Mouse (Mus musculus) ES-E14 (cell line): Measurements from ENCODE around the gene Marf1. TPM values are rescaled to one million over a fixed set of nuclear protein-coding genes. Genes with fewer than 3 reads are reported as not detected.

ENCODE experiments used
- DNase-seq: peaks from one replicate; pipeline ENCODE4 v3.0.0-alpha.2; 2013; ENCODE audit warnings: low read depth, low spot score
- H3K27ac ChIP-seq: 2 replicates; pipeline ENCODE4 v1.5.1; 2012; ENCODE audit warnings: low read depth, mild to moderate bottlenecking, low read length, moderate library complexity, mixed read lengths; ENCODE audit not compliant: poor library complexity, insufficient read depth, severe bottlenecking
- H3K36me3 ChIP-seq: 2 replicates; pipeline ENCODE4 v1.6.1; 2012; ENCODE audit warnings: mild to moderate bottlenecking, low read length, moderate library complexity, mixed read lengths; ENCODE audit not compliant: control insufficient read depth, poor library complexity, insufficient read depth, severe bottlenecking
- H3K4me1 ChIP-seq, 2 experiments: fragments of 150-350 bp in 1 of 2; sonication (generic) in 1 of 2; 2 replicates each; pipeline ENCODE4 v1.6.1; 2012; ENCODE audit warnings: low read length in 2 of 2, mild to moderate bottlenecking in 1 of 2, mixed read lengths in 1 of 2; ENCODE audit not compliant: control insufficient read depth in 2 of 2, insufficient read depth in 2 of 2, poor library complexity in 1 of 2
- H3K4me3 ChIP-seq, 2 experiments: fragments of 150-350 bp in 1 of 2; sonication (generic) in 1 of 2; 2 replicates each; pipeline ENCODE4 v1.5.1; 2012; ENCODE audit warnings: low read length in 2 of 2, low read depth in 1 of 2, mild to moderate bottlenecking in 1 of 2, mixed read lengths in 1 of 2; ENCODE audit not compliant: insufficient read depth in 1 of 2, poor library complexity in 1 of 2, severe bottlenecking in 1 of 2
- H3K9ac ChIP-seq: 2 replicates; pipeline ENCODE4 v1.6.1; 2012; ENCODE audit warnings: low read depth, mild to moderate bottlenecking, low read length, mixed read lengths; ENCODE audit not compliant: poor library complexity, insufficient read depth, severe bottlenecking
- H3K9me3 ChIP-seq: fragments of 150-350 bp; sonication (generic); 2 replicates; pipeline ENCODE4 v1.6.1; 2012; ENCODE audit warnings: low read depth, mild to moderate bottlenecking, low read length; ENCODE audit not compliant: control insufficient read depth, insufficient read depth
- CHD2 ChIP-seq: IDR thresholded peaks from 2 replicates; pipeline ENCODE4 v1.6.1; 2014; ENCODE audit warnings: mild to moderate bottlenecking, low read depth, low read length, inconsistent platforms
- HCFC1 ChIP-seq: IDR thresholded peaks from 2 replicates; pipeline ENCODE4 v1.6.1; 2012; ENCODE audit warnings: low read length, inconsistent platforms, borderline replicate concordance; ENCODE audit not compliant: insufficient read depth
- MAFK ChIP-seq: IDR thresholded peaks from 2 replicates; pipeline ENCODE4 v1.6.1; 2014; ENCODE audit warnings: mild to moderate bottlenecking, low read depth, low read length, inconsistent platforms; ENCODE audit not compliant: insufficient read depth
- ZC3H11A ChIP-seq: IDR thresholded peaks from 2 replicates; pipeline ENCODE4 v1.6.1; 2012; ENCODE audit warnings: low read depth, mild to moderate bottlenecking, inconsistent platforms, low read length, borderline replicate concordance
- ZNF384 ChIP-seq: IDR thresholded peaks from 2 replicates; pipeline ENCODE4 v1.6.1; 2012; ENCODE audit warnings: low read depth, low read length, inconsistent platforms
- in situ Hi-C, 2 experiments: fragments of 600-800 bp; cut with MboI; formaldehyde crosslinking; loops; one replicate each; pipeline ENCODE4 v1.15.1; 2025; ENCODE audit warnings: low sequenced_read_pairs in 2 of 2, inconsistent platforms in 1 of 2; ENCODE audit not compliant: unreplicated experiment in 2 of 2
- total RNA-seq: library from RNA; depleted of rRNA; stranded (reverse); fragments of 300-350 nt; gene quantifications from 2 replicates; pipeline ENCODE4 v1.2.3, GENCODE M21; 2012

Gene Marf1
- total RNA-seq, 1 experiment: 24.1 TPM

DNA sequence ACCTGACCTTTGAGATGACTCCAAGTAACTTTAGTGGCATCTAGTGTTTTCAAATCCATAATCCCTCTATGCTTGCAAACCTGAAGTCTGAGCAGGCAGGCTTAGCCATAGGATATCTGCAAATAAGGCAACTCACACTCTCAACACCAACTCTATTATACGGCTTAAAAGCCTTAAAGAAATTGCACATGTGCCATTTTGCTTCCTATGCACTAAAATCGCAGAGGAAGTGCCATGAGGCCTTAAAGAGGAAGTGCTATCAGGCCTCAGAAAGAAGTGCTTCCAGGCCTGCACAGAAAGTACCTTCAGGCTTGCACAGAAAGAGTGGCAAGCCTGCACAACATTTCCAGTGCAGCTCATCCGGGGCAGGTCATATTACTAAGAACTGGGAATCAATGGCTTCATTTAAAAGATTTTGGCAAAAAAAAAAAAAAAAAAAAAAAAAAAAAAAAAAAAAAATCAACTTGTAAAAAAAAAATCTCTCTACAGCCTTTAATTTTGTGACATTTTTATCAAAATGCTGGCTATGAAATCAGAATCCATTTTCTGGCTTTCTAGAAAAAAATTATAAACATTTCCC lies 53.4 kb downstream of the Marf1 start:
- peaks cover 23% of the 10 kb centered on the region for H3K36me3 ChIP-seq
- no peak for TF ChIP-seq HCFC1
- TF ChIP-seq MAFK: no peak
- TF ChIP-seq ZNF384: peak; percentile 66
- no peak for TF ChIP-seq ZC3H11A
- TF ChIP-seq CHD2: no peak
- H3K27ac ChIP-seq: no peak overlapping the region
- DNase-seq: no peak
- H3K4me3 ChIP-seq: no peak overlapping the region
- no peaks in the 10 kb centered on the region for H3K9me3 ChIP-seq
- in situ Hi-C loops: no loop called here
- no peaks in the 10 kb centered on the region for H3K4me1 ChIP-seq
- no peak overlapping the region for H3K9ac ChIP-seq

DNA sequence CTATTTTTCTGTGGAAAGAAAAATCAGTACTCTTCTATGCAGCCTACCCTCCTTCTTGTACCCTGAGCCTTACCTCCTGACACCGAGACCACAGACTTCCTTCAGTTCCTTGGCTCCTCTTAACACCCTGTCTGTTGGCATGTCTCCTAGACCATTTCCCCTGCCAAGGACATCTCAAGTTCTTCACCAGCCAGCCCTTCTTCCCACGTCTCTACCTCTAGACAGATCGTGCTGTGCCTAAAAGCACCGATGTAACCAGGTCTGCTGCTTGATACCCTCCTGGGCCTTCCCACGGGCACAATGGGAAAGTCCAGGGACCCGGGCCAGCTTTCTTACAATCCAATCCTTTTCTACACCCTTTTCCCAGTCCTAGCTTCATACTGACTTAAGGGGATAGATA lies 57.3 kb downstream of the Marf1 start:
- H3K36me3 ChIP-seq: peaks cover 3% of the 10 kb centered on the region
- H3K4me1 ChIP-seq: no peaks in the 10 kb centered on the region
- H3K9ac ChIP-seq: no peak overlapping the region
- no peak overlapping the region for H3K4me3 ChIP-seq
- H3K9me3 ChIP-seq: no peaks in the 10 kb centered on the region
- DNase-seq: no peak
- in situ Hi-C loops: no loop called here
- H3K27ac ChIP-seq: no peak overlapping the region
- TF ChIP-seq ZC3H11A (no peak), CHD2 (no peak), HCFC1 (no peak), ZNF384 (no peak), MAFK (no peak)

DNA sequence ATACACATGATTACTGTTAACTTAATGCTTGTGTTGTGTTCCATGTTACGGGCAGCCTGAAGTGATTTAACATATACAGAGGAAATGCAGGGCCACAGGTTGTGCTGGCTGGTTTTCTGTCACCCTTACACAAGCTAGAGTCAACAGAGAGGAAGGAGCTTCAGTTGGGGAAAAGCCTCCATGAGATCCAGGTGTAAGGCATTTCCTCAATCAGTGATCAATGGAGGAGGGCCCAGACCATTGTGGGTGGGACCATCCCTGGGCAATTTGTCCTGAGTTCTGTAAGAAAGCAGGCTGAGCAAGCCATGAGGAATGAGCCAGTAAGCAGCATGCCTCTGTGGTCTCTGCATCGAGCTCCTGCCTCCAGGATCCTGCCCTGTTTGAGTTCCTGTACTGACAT lies 71.4 kb downstream of the Marf1 start:
- DNase-seq: no peak
- Histone ChIP-seq H3K27ac (no peak overlapping the region), H3K36me3 (no peaks in the 10 kb centered on the region), H3K9me3 (no peaks in the 10 kb centered on the region), H3K4me3 (no peak overlapping the region), H3K4me1 (no peaks in the 10 kb centered on the region), H3K9ac (no peak overlapping the region)
- no peak for TF ChIP-seq ZC3H11A
- TF ChIP-seq CHD2: no peak
- no peak for TF ChIP-seq HCFC1
- in situ Hi-C loops: no loop called here

DNA sequence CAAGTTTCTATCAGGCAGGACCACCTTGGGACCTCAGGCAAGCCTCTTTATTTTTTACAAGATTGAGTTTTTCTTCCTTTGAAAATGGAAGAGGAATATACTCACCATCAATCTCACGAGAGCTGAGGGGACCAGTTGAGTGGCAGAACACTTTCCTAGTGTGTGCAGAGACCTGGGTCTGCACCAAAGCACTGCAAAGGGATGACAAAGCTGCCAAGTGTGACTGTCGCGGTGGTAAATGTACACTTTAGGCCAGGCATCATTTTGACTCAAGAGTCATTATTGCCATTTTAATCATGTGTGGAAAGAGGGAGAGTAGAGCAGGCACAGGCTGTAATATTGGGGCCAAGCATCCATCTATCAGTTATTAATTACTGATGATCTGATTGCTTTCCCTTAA lies 73.9 kb downstream of the Marf1 start:
- in situ Hi-C loops: no loop called here
- TF ChIP-seq CHD2 (no peak), HCFC1 (no peak), ZC3H11A (no peak), ZNF384 (no peak), MAFK (no peak)
- Histone ChIP-seq H3K4me1 (no peaks in the 10 kb centered on the region), H3K9ac (no peak overlapping the region), H3K27ac (no peak overlapping the region), H3K9me3 (no peaks in the 10 kb centered on the region), H3K36me3 (no peaks in the 10 kb centered on the region), H3K4me3 (no peak overlapping the region)
- no peak for DNase-seq

DNA sequence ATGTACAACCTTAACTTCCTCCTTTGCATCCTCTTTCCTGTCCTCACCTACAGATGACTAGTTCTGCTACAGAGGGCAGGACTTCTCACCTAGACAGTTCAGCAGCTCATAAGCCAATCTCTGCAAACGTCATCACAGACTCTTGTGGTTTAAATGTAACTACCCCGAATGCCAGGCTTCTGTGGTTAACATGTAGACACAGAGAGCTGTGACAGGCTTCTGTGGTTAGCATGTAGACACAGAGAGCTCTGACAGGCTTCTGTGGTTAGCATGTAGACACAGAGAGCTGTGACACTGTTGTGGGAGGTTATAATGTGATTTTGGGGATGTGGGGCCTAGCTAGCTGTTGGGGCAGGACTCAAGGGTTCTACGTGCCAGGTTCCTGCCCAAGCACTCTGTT lies 74.9 kb downstream of the Marf1 start:
- Histone ChIP-seq H3K36me3 (no peaks in the 10 kb centered on the region), H3K9me3 (no peaks in the 10 kb centered on the region), H3K27ac (no peak overlapping the region), H3K4me1 (no peaks in the 10 kb centered on the region), H3K9ac (no peak overlapping the region), H3K4me3 (no peak overlapping the region)
- in situ Hi-C loops: no loop called here
- no peak for DNase-seq
- TF ChIP-seq ZC3H11A: no peak
- no peak for TF ChIP-seq ZNF384
- TF ChIP-seq MAFK: no peak
- no peak for TF ChIP-seq CHD2
- no peak for TF ChIP-seq HCFC1
